Mouse (Mus musculus) spleen, postnatal 36 days (tissue): ENCODE results near the gene Aspg.

Experiments used
- DNase-seq, 2 experiments: peaks; one replicate each; pipeline ENCODE4 v3.0.0; 2022; ENCODE audit warnings: low spot score in 2 of 2, mixed read lengths in 1 of 2

The Aspg gene

GRCm38 (mm10) chr12:112106541-112106971 is at the start of gene Aspg:
Aspg (plus strand) TSS chr12:112106679.
- DNase-seq: no peak

GRCm38 (mm10) chr12:112077651-112078050 is 28.8 kb upstream of the Aspg start:
- peak in 1 of 2 experiments; percentile 23 for DNase-seq

DNA sequence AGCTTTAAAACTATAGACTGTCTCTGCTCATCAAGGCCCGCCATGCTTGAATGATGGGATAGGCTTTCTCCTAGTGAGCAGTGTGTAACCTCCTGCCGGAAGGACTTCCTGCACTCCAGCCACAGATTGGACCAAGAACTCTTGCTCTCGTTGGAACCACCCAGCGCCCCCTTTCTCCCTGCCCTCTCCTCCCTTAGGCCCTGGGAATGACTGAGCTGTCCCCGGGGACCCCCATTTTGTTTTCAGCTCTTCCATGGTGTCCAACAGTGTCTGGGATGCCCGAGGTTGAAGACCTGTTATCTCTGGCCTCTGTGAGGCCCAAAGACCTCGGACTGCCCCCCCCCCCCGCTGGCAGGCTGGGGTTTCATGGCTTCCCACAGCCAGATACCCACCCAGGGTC is 26.6 kb upstream of the Aspg start:
- no peak for DNase-seq

DNA sequence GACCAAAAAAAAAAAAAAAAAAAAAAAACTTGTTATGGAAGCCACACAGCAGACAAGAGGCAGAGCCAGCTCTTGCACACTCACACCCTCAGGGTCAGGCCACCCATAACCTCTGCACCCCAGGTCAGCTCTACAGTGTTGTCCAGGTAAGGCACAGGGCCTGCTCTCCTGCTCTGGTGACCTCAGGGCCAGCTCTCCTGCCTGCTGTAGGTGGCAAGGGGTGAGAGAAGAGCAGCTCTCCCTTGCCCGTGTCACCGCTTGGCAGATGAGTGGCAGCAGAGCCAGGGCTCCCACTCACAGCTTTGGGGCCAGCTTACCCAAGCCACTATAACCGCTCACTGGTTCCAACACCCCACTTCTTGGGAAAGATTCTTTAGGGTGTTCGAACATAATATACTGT is 25.6 kb upstream of the Aspg start:
- DNase-seq: no peak

- DNase-seq: no peak
Measured at GRCm38 (mm10) chr12:112082241-112082640, 24.2 kb upstream of the Aspg start.

DNA sequence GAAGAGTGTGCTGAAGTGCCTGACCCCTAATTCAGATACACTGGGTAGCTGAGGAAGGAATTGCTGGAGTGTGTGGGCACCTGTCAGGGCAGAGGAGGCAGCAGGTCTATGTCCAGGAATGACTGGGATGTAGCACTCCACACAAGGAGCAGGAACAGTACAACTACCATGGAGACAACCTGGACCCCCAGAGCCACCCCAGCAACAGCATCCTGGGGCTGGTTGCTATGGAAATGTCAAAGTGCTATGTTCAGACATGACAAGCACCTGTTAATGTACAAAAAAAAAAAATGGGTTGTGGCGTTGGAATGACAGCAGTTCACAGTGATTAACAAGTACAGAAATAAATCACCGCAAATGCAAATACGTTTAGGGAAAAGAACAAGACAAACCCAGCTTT is 20.2 kb upstream of the Aspg start:
- no peak for DNase-seq

DNA sequence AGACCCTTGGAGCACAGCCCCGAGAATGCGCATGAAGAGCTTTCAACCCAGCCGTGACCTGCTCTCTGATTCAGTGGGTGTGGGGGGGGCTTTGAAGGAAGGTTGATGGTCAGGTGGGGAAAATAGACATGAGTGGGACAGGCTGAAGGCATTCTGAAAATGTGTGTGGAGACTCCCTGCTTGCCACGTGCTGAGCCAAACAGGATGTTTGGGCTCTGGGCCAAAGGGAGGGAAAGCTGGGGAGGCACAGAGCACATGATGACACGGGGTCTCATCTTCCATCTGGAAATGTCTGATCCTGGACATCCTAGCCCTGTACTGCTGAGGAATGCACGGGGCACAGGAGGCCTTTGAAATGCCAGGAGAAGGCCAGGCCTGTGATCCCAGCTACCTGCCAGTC is 19.8 kb upstream of the Aspg start:
- no peak for DNase-seq

DNA sequence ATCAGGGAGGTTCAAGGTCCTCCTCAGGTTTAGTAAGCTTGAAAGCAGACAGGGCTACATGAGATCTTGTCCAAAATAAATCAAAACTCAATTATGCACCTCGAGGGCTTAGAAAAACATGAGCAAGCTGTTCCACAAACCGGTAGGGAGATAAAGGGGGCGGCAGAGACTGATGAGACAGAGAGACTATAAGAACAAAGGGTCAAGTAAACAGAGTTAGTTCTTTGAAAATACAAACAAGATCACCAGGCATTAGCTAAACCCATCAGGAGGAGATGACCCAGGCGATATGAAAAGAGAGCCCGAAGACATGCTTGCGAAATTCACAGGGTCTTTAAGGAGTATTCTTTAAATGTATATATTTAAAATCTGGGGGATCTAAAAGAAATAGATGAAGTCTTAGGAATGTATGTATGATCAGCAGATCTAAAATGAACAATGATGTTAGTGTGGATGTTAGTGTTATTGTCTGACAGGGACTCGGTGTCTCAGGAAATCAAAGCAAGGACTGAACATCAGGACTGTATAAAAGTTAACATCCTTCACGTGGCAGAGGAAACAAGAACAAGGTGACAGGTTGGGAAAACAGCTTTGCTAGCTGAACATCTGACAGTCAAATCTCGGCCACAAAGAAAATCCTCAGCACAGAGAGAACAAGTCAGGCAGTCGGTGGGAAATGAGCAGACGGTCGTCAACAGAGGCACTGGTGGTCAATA is 17.7 kb upstream of the Aspg start:
- no peak for DNase-seq

- DNase-seq: peak in 1 of 2 experiments; percentile 14
Measured at GRCm38 (mm10) chr12:112091054-112091453, 15.4 kb upstream of the Aspg start.

DNA sequence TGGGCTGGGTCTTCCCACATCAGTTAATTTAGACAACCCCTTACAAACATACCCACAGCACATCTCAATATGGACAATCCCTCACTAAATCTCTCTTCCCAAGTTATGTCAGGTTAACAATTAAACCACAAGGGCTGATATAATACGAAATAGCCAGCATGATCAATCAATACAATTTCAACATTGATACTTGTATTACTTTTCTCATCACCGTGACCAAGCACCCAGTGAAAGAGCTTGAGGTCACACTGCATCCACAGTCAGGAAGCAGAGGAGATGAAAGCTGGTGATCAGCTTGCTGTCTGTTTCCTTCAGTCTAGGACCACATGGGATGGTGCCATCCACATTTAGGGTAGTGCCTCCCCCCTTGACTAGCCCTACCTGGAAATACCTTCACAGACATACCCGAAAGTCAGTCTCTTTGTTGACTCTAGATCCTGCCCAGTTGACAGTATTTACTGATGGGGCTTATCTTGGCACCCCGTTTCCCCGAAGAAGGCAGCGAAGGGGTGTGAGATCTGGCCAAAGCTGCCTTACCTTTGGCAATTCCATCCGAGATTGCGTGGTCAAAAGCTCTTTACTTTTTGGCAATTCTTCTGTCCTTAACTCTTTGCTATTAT is 12.1 kb upstream of the Aspg start:
- DNase-seq: no peak

DNA sequence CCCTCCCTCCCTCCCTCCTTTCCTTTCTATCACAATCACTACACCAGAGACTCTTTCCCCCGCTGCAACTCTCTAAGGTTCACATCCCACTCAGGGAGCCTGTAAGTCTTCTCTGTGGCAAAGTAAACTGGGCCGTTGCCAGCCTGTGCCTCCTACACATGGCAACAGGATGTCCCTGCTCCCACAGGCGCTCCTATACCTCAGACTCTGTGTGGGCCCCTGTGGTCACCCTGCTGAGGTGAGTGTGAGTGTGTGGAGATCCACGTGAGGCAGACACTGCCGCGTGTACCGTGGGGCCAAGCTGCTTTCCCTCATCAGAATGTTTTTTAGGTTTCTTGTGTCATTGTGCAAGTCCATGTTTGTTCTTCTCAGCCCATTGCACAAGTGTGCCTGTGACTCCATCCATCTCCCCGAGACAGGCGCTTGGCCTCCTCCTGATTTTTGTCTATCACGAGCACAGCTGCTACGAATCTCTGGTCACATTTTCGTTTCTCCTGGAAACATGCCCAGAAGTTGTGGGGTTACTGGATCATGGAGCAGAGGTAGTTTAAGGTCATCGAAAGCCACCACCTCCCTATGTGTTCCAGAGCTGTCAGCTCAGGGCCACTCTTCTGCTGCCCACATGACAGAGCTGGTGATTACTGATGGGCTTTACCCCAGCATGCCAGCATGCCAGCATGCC is 10.3 kb upstream of the Aspg start:
- DNase-seq: no peak

- DNase-seq: no peak
Measured at GRCm38 (mm10) chr12:112096733-112097117, 9.8 kb upstream of the Aspg start.

DNA sequence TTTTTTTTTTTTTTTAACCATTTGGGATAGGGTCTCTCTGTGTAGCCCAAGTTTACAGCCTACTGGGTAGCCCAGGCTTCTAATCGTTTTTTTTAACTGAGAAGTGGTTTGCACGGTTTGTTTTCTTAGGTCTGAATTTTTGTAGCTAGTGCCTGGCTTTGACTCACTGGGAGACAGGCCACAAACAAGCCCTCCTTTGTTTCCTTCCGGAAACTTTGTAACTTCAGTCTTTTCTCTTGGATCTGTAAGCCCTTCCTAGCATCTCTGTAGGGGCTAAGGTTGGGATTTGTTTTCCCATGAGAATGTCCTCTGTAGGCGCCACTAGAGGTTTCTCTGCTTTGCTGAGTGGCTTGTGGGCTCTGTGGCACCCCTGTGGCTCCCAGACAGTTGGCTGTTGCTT is 6.4 kb upstream of the Aspg start:
- no peak for DNase-seq

- no peak for DNase-seq
Measured at GRCm38 (mm10) chr12:112101045-112101444, 5.4 kb upstream of the Aspg start.

GRCm38 (mm10) chr12:112103179-112103578 is 3.3 kb upstream of the Aspg start:
- no peak for DNase-seq

DNA sequence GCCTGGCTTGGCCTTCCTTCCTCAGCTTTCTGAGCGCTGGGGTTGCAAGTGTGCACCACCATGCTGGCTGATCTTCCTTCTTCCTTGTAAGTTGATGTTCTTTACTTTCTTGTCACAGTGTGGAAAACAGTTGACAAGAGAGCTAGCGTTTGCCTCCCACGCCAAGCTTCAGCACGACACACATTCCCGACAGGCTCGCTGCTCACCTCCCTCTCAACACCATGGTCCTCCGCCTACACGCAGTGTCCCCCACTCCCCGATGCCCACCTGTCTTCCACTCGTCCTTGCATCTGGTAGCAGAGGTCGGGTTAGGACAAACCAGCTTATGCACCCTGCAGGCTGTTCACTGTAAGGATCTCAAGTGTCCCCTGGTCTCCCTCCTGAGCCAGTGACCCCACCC is 1.6 kb upstream of the Aspg start:
- DNase-seq: no peak

DNA sequence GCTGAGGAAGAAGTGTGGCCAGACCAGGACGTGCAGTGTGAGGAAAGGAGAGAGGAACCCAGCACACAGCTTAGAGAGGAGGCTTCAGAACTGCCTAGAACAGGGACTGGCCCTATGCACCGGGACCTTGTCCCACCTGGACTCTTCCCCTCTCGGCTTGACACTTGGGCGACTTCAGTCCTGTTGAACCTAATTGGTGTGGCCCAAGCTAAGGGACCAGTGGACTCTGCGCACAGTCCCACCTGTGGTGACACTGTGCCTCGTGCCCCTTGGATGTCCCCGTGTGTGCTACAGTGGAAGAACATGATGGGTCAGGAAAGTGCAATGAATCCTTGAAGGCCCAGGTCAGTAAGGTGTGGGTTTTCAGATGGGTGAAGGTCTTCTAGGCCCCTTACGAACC is 1.2 kb downstream of the Aspg start:
- no peak for DNase-seq

GRCm38 (mm10) chr12:112108696-112109445 is 2.4 kb downstream of the Aspg start:
- DNase-seq: no peak

- DNase-seq: no peak
Measured at GRCm38 (mm10) chr12:112109701-112110100, 3.2 kb downstream of the Aspg start.

DNA sequence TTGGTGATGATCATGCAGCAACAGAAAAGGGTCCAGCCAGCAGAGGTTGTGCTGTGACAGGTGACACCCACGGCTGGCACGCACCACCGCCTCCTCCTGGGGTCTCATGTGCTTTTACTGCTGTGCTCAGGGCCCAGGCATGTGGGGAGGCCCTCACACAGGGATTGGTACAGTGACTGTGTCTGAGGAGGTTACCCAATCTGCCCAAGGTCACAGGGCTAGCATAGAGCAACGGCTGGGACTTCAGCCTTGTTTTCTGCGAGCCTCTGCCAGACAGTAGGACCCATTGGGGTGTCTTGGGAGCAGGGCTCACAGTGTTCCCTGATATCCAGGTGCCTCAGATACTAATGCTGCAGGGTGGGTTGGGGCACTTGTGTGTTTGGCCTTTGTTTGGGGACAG is 4.8 kb downstream of the Aspg start:
- no peak for DNase-seq

- DNase-seq: no peak
Measured at GRCm38 (mm10) chr12:112112235-112112634, 5.8 kb downstream of the Aspg start.

GRCm38 (mm10) chr12:112112686-112113396 is 6.4 kb downstream of the Aspg start:
- no peak for DNase-seq
